In the genomic region with DNA sequence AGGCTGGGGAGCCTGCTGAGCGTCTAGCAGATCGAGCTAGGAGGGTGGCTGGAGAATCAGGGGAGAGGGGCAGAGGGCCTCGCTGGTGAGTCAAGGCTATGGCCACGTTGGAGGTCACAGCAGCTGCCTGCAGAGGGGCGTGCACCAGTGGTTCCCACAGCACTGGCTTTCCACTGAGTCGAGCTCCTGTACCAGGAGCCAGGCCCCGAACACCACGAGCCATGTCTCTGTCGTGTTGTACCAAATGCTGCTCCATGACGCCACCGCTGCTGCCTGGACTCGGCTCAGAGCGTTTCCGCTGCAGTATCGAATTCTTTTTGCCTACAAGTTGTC, we compare ENCODE assay signal across 9 mouse cellular contexts. TPM values are rescaled to one million over a fixed set of nuclear protein-coding genes. Genes with fewer than 3 reads are reported as not detected.
DNase-seq lines count a peak whose midpoint lies in the region; ATAC-seq lines count a peak whose summit lies in the region.
"Had no signal": no experiment of that assay in that cellular context is flagged by ENCODE, and none has a peak within 500 bp of the region (broad histone marks: within the 10 kb centered on the region; RNA-seq: fewer than 3 reads in every experiment).

No protein-coding gene starts in this region.

- H3K9me3 ChIP-seq in forebrain, embryonic 13.5 days (replicated peaks), result no peaks in the 10 kb centered on the region
- H3K9me3 ChIP-seq in forebrain, embryonic 16.5 days (ENCODE audit: control insufficient read depth, low read length), result no peaks in the 10 kb centered on the region
- no peaks in the 10 kb centered on the region for H3K9me3 ChIP-seq in lung, embryonic 16.5 days (ENCODE audit: control insufficient read depth, low read length)
- no peaks in the 10 kb centered on the region for H3K9me3 ChIP-seq in hindbrain, embryonic 13.5 days
- H3K9me3 ChIP-seq in neural tube, embryonic 12.5 days, result no peaks in the 10 kb centered on the region

- DNase-seq in lung, postnatal 10 days, result no peak
- DNase-seq in layer of hippocampus, adult 18-20 months (ENCODE audit: low spot score in 2 of 2), result no peak
- no peak for DNase-seq in frontal cortex, postnatal 25 days (ENCODE audit: low spot score in 2 of 2)

- H3K4me3 ChIP-seq in forebrain, embryonic 13.5 days, result no peak overlapping the region
- no peak overlapping the region for H3K4me3 ChIP-seq in forebrain, embryonic 16.5 days (replicated peaks; ENCODE audit: low read length)
- peak overlapping the region; percentile 37 for H3K4me3 ChIP-seq in lung, embryonic 16.5 days (ENCODE audit: low read length)
- no peak overlapping the region for H3K4me3 ChIP-seq in hindbrain, embryonic 13.5 days
- H3K4me3 ChIP-seq in neural tube, embryonic 12.5 days, result no peak overlapping the region

- H3K36me3 ChIP-seq in forebrain, embryonic 13.5 days (ENCODE audit: poor library complexity, severe bottlenecking), result peaks cover 20% of the 10 kb centered on the region
- no peaks in the 10 kb centered on the region for H3K36me3 ChIP-seq in forebrain, embryonic 16.5 days (ENCODE audit: control insufficient read depth, insufficient read depth)
- no peaks in the 10 kb centered on the region for H3K36me3 ChIP-seq in lung, embryonic 16.5 days (ENCODE audit: control insufficient read depth, insufficient read depth, low read length)
- peaks cover 33% of the 10 kb centered on the region for H3K36me3 ChIP-seq in hindbrain, embryonic 13.5 days
- peaks cover 4% of the 10 kb centered on the region; the same call in 1 of the 2 replicates for H3K36me3 ChIP-seq in neural tube, embryonic 12.5 days

- H3K9ac ChIP-seq in forebrain, embryonic 13.5 days, result no peak overlapping the region
- no peak overlapping the region for H3K9ac ChIP-seq in forebrain, embryonic 16.5 days (replicated peaks; ENCODE audit: low read depth, low read length)
- H3K9ac ChIP-seq in lung, embryonic 16.5 days (ENCODE audit: low read length), result peak overlapping the region; percentile 31
- 0 out of 2 replicates have a peak overlapping the region, but pooled peaks have one; percentile 24 for H3K9ac ChIP-seq in hindbrain, embryonic 13.5 days
- H3K9ac ChIP-seq in neural tube, embryonic 12.5 days, result no peak overlapping the region

- WGBS in forebrain, embryonic 13.5 days, result 15% methylated on average over 15 of the region's 15 CpGs
- 16% methylated on average over 15 of the region's 15 CpGs for WGBS in forebrain, embryonic 16.5 days
- 11% methylated on average over 15 of the region's 15 CpGs for WGBS in lung, embryonic 16.5 days
- WGBS in hindbrain, embryonic 13.5 days, result 18% methylated on average over 15 of the region's 15 CpGs
- 9% methylated on average over 15 of the region's 15 CpGs for WGBS in neural tube, embryonic 12.5 days

- no peak for ATAC-seq in forebrain, embryonic 13.5 days
- ATAC-seq in forebrain, embryonic 16.5 days, result no peak
- ATAC-seq in lung, embryonic 16.5 days (ENCODE audit: low read depth), result peak; percentile 24; the same call in 1 of the 2 replicates
- no peak for ATAC-seq in hindbrain, embryonic 13.5 days (ENCODE audit: low FRiP score)
- no peak for ATAC-seq in neural tube, embryonic 12.5 days (ENCODE audit: low FRiP score, low read depth)

- no peak overlapping the region for H3K27ac ChIP-seq in forebrain, embryonic 13.5 days
- no peak overlapping the region for H3K27ac ChIP-seq in forebrain, embryonic 16.5 days (ENCODE audit: low read length)
- H3K27ac ChIP-seq in lung, embryonic 16.5 days (ENCODE audit: low read length), result no peak overlapping the region
- no peak overlapping the region for H3K27ac ChIP-seq in hindbrain, embryonic 13.5 days
- H3K27ac ChIP-seq in neural tube, embryonic 12.5 days, result no peak overlapping the region

- peak overlapping the region; percentile 15; the same call in 1 of the 2 replicates for H3K4me2 ChIP-seq in forebrain, embryonic 13.5 days
- H3K4me2 ChIP-seq in forebrain, embryonic 16.5 days (ENCODE audit: low read length), result no peak overlapping the region
- peak overlapping the region; percentile 62 for H3K4me2 ChIP-seq in lung, embryonic 16.5 days (ENCODE audit: low read depth, low read length)
- H3K4me2 ChIP-seq in hindbrain, embryonic 13.5 days, result peak overlapping the region; percentile 23
- H3K4me2 ChIP-seq in neural tube, embryonic 12.5 days (replicated peaks), result peak overlapping the region; percentile 40

- peaks cover 18% of the 10 kb centered on the region for H3K27me3 ChIP-seq in forebrain, embryonic 13.5 days
- no peaks in the 10 kb centered on the region for H3K27me3 ChIP-seq in forebrain, embryonic 16.5 days (replicated peaks; ENCODE audit: control insufficient read depth, insufficient read depth, low read length)
- peaks cover 22% of the 10 kb centered on the region for H3K27me3 ChIP-seq in lung, embryonic 16.5 days (ENCODE audit: control insufficient read depth, insufficient read depth, low read depth, low read length)
- H3K27me3 ChIP-seq in hindbrain, embryonic 13.5 days, result peaks cover 40% of the 10 kb centered on the region
- peaks cover 33% of the 10 kb centered on the region for H3K27me3 ChIP-seq in neural tube, embryonic 12.5 days (replicated peaks)

- peaks cover 12% of the 10 kb centered on the region for H3K4me1 ChIP-seq in forebrain, embryonic 13.5 days
- no peaks in the 10 kb centered on the region for H3K4me1 ChIP-seq in forebrain, embryonic 16.5 days (replicated peaks; ENCODE audit: control insufficient read depth, insufficient read depth, low read length)
- H3K4me1 ChIP-seq in lung, embryonic 16.5 days (replicated peaks; ENCODE audit: control insufficient read depth, insufficient read depth, low read length), result no peaks in the 10 kb centered on the region; the same call in 1 of the 2 replicates
- H3K4me1 ChIP-seq in hindbrain, embryonic 13.5 days (replicated peaks), result peaks cover 10% of the 10 kb centered on the region; the same call in 1 of the 2 replicates
- H3K4me1 ChIP-seq in neural tube, embryonic 12.5 days, result peaks cover 14% of the 10 kb centered on the region

RNA-seq across cellular contexts. Expression of a gene that starts 12.0 kb away (rescaled TPM):
- 0.09 and 0.26 TPM in 2 replicates for polyA plus RNA-seq in forebrain, embryonic 13.5 days (2015; fragmentation: Nextera tagmentation; extraction: Ambion mirVana)
- polyA plus RNA-seq in forebrain, embryonic 16.5 days (2015; fragmentation: Nextera tagmentation; extraction: Ambion mirVana), result 0.13 TPM in 1 of 2 replicates, not detected in the other
- polyA plus RNA-seq in lung, embryonic 16.5 days (2015; fragmentation: Nextera tagmentation; extraction: Ambion mirVana), result 0.18 and 1.3 TPM in 2 replicates
- 0.30 TPM in 1 of 2 replicates, not detected in the other for polyA plus RNA-seq in hindbrain, embryonic 13.5 days (2015; fragmentation: Nextera tagmentation; extraction: Ambion mirVana)
- polyA plus RNA-seq in neural tube, embryonic 12.5 days (2016; fragmentation: Nextera tagmentation; extraction: Ambion mirVana), result 0.43 and 0.46 TPM in 2 replicates
- total RNA-seq in layer of hippocampus, adult 18-20 months (2021), result under 1 TPM in 1 of 2 experiments, not detected in 1; 0.15 TPM
- total RNA-seq: monocyte, adult 5-6 weeks had no signal

RNA-seq across cellular contexts. Expression of a gene that starts 12.1 kb away (rescaled TPM):
- polyA plus RNA-seq in forebrain, embryonic 13.5 days (2015; fragmentation: Nextera tagmentation; extraction: Ambion mirVana), result 19.0 and 19.6 TPM in 2 replicates
- 34.0 and 39.6 TPM in 2 replicates for polyA plus RNA-seq in forebrain, embryonic 16.5 days (2015; fragmentation: Nextera tagmentation; extraction: Ambion mirVana)
- 1.1 and 1.6 TPM in 2 replicates for polyA plus RNA-seq in lung, embryonic 16.5 days (2015; fragmentation: Nextera tagmentation; extraction: Ambion mirVana)
- polyA plus RNA-seq in hindbrain, embryonic 13.5 days (2015; fragmentation: Nextera tagmentation; extraction: Ambion mirVana), result 33.5 and 35.1 TPM in 2 replicates
- polyA plus RNA-seq in neural tube, embryonic 12.5 days (2016; fragmentation: Nextera tagmentation; extraction: Ambion mirVana), result 19.5 and 23.2 TPM in 2 replicates
- total RNA-seq in layer of hippocampus, adult 18-20 months (2021), result 10 to 100 TPM in 1 of 2 experiments, 1 to 10 TPM in 1; 9.6 to 13.1 TPM
- total RNA-seq: monocyte, adult 5-6 weeks had no signal

RNA-seq across cellular contexts. Expression of a gene that starts 16.6 kb away (rescaled TPM):
- 25.0 and 26.2 TPM in 2 replicates for polyA plus RNA-seq in forebrain, embryonic 13.5 days (2015; fragmentation: Nextera tagmentation; extraction: Ambion mirVana)
- 19.2 and 23.9 TPM in 2 replicates for polyA plus RNA-seq in forebrain, embryonic 16.5 days (2015; fragmentation: Nextera tagmentation; extraction: Ambion mirVana)
- polyA plus RNA-seq in lung, embryonic 16.5 days (2015; fragmentation: Nextera tagmentation; extraction: Ambion mirVana), result 22.7 and 25.1 TPM in 2 replicates
- 23.5 and 24.5 TPM in 2 replicates for polyA plus RNA-seq in hindbrain, embryonic 13.5 days (2015; fragmentation: Nextera tagmentation; extraction: Ambion mirVana)
- 38.5 and 43.0 TPM in 2 replicates for polyA plus RNA-seq in neural tube, embryonic 12.5 days (2016; fragmentation: Nextera tagmentation; extraction: Ambion mirVana)
- total RNA-seq in layer of hippocampus, adult 18-20 months (2021), result 10 to 100 TPM; 42.3 to 43.5 TPM

RNA-seq across cellular contexts. Expression of a gene that starts 29.3 kb away (rescaled TPM):
- polyA plus RNA-seq in forebrain, embryonic 13.5 days (2015; fragmentation: Nextera tagmentation; extraction: Ambion mirVana), result 102 and 109 TPM in 2 replicates
- 125 and 128 TPM in 2 replicates for polyA plus RNA-seq in forebrain, embryonic 16.5 days (2015; fragmentation: Nextera tagmentation; extraction: Ambion mirVana)
- polyA plus RNA-seq in lung, embryonic 16.5 days (2015; fragmentation: Nextera tagmentation; extraction: Ambion mirVana), result 109 and 115 TPM in 2 replicates
- 127 and 130 TPM in 2 replicates for polyA plus RNA-seq in hindbrain, embryonic 13.5 days (2015; fragmentation: Nextera tagmentation; extraction: Ambion mirVana)
- 109 and 110 TPM in 2 replicates for polyA plus RNA-seq in neural tube, embryonic 12.5 days (2016; fragmentation: Nextera tagmentation; extraction: Ambion mirVana)
- 10 to 100 TPM; 68.5 to 69.8 TPM for total RNA-seq in layer of hippocampus, adult 18-20 months (2021)

RNA-seq across cellular contexts. Expression of a gene that starts 35.0 kb away (rescaled TPM):
- 15.1 and 23.0 TPM in 2 replicates for polyA plus RNA-seq in forebrain, embryonic 13.5 days (2015; fragmentation: Nextera tagmentation; extraction: Ambion mirVana)
- polyA plus RNA-seq in forebrain, embryonic 16.5 days (2015; fragmentation: Nextera tagmentation; extraction: Ambion mirVana), result 26.5 and 30.7 TPM in 2 replicates
- 19.4 and 22.2 TPM in 2 replicates for polyA plus RNA-seq in lung, embryonic 16.5 days (2015; fragmentation: Nextera tagmentation; extraction: Ambion mirVana)
- polyA plus RNA-seq in hindbrain, embryonic 13.5 days (2015; fragmentation: Nextera tagmentation; extraction: Ambion mirVana), result 29.9 and 30.0 TPM in 2 replicates
- polyA plus RNA-seq in neural tube, embryonic 12.5 days (2016; fragmentation: Nextera tagmentation; extraction: Ambion mirVana), result 34.1 and 42.5 TPM in 2 replicates
- 10 to 100 TPM; 49.0 to 59.9 TPM for total RNA-seq in layer of hippocampus, adult 18-20 months (2021)

Comparison
In these comparisons a context has a peak if more than half of its experiments do, and no peak if none do; other contexts are left out.
1. H3K9ac ChIP-seq: peak in lung, embryonic 16.5 days (single experiment) and hindbrain, embryonic 13.5 days (single experiment); none in forebrain, embryonic 13.5 days (single experiment), forebrain, embryonic 16.5 days (single experiment) and neural tube, embryonic 12.5 days (single experiment).